ENCODE assay signal across 27 mouse cellular contexts in the genomic region with DNA sequence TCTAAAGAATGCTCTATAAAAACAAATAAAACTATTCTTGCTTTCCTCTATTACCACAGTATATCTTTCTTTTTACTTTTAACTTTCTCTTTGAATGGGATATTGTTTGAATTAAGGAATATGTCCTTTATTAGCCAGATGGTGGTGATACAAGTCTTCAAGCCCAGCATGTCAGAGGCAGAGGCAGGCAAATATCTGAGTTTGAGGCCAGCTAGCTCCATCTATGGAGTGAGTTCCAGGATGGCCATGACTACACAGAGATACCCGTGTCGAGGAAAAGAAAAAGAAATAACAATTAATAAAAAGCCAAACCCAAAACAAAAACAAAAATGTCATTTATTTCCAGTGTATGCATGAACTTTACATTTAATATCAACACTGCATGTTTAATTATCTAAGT. TPM values are rescaled to one million over a fixed set of nuclear protein-coding genes. Genes with fewer than 3 reads are reported as not detected.
A peak's percentile ranks its signal among the peaks of the same experiment; 100 is the strongest.
DNase-seq lines count a peak whose midpoint lies in the region; TF ChIP-seq lines count a peak whose summit lies in the region.
"Had no signal": no experiment of that assay in that cellular context is flagged by ENCODE, and none has a peak within 500 bp of the region (broad histone marks: within the 10 kb centered on the region; RNA-seq: fewer than 3 reads in every experiment).

No protein-coding gene starts in this region.

- peaks cover 36% of the 10 kb centered on the region for H3K79me2 ChIP-seq in myocyte (ENCODE audit: control insufficient read depth, insufficient read depth)

- no peak for TF ChIP-seq POLR2A in myocyte (IDR thresholded peaks at IDR 0.05; ENCODE audit: insufficient read length, low read depth)

- peaks cover 10% of the 10 kb centered on the region for H3K36me3 ChIP-seq in myocyte (ENCODE audit: control insufficient read depth, insufficient read depth)
- H3K36me3 ChIP-seq: G1E had no signal

- no peaks in the 10 kb centered on the region for H3K27me3 ChIP-seq in myocyte (ENCODE audit: control insufficient read depth, insufficient read depth, insufficient read length)
- H3K27me3 ChIP-seq: CH12.LX, Patski had no signal

- peak; percentile 44 for DNase-seq in 3T3-L1 (ENCODE audit: low read depth, low spot score)
- DNase-seq in 416B (ENCODE audit: low read depth), result peak; percentile 54
- peak; percentile 57 for DNase-seq in NIH3T3 (ENCODE audit: low read depth)
- no peak for DNase-seq in layer of hippocampus, postnatal 25 days (ENCODE audit: extremely low spot score in 1 of 2, low spot score in 1 of 2)
- no peak for DNase-seq in left cerebral cortex, adult 8-10 months (ENCODE audit: low spot score in 2 of 2)
- DNase-seq in heart, postnatal 4 days, result no peak
- no peak for DNase-seq in MN1 (ENCODE audit: low spot score)
- DNase-seq: adrenal gland, adult 2 months; adrenal gland, adult 8-10 months; adrenal gland, postnatal 10 days; adrenal gland, postnatal 14 days; adrenal gland, postnatal 25 days; adrenal gland, postnatal 36 days; B cell, adult 2 months; cerebellum, adult 11 months; cerebellum, adult 11-12 months; cerebellum, adult 18-20 months; cerebellum, adult 2 months; cerebellum, adult 8-10 months; cerebellum, adult 9-10 months had no signal

- no peak overlapping the region for H3ac ChIP-seq in myocyte (ENCODE audit: control insufficient read depth, insufficient read length)

- no peak overlapping the region for H3K4me3 ChIP-seq in myocyte

- H3K4me2 ChIP-seq in myocyte (ENCODE audit: low read depth), result peak overlapping the region; percentile 71

TF ChIP-seq in myocyte, 11 proteins besides CTCF, POLR2A, EP300 and RAD21:
- no peak for TF ChIP-seq MAX (IDR thresholded peaks at IDR 0.05; ENCODE audit: low read depth)
- no peak for TF ChIP-seq REST (IDR thresholded peaks at IDR 0.05; ENCODE audit: insufficient read depth, insufficient read length)
- TF ChIP-seq TCF12 (IDR thresholded peaks at IDR 0.05; ENCODE audit: insufficient read depth, poor library complexity, severe bottlenecking), result no peak
- TF ChIP-seq MYOD1 (IDR thresholded peaks at IDR 0.05; ENCODE audit: control insufficient read depth in 1 of 3, insufficient read length in 2 of 3, low read depth in 2 of 3), result no peak
- TF ChIP-seq MYOG (IDR thresholded peaks at IDR 0.05; ENCODE audit: control insufficient read depth in 1 of 3, insufficient read depth in 1 of 3, insufficient read length in 2 of 3, low read depth in 2 of 3), result no peak
- no peak for TF ChIP-seq CEBPB (IDR thresholded peaks at IDR 0.05; ENCODE audit: insufficient read depth, poor library complexity, severe bottlenecking)
- TF ChIP-seq POLR2AphosphoS2 (IDR thresholded peaks at IDR 0.05; ENCODE audit: insufficient read length, low read depth), result no peak
- no peak for TF ChIP-seq TCF3 (IDR thresholded peaks at IDR 0.05; ENCODE audit: insufficient read length, low read depth)

RNA-seq across cellular contexts. Expression of a gene that starts 2.8 kb away (rescaled TPM):
- 10.5 TPM for polyA plus RNA-seq in myocyte (2012; fragmentation: generic; extraction: Trizol)
- 10 to 100 TPM; 16.5 to 18.5 TPM for total RNA-seq in layer of hippocampus, postnatal 25 days (2021)
- 10 to 100 TPM in 1 of 4 experiments, 1 to 10 TPM in 3; 8.2 to 11.6 (median 9.0) TPM for total RNA-seq in left cerebral cortex, adult 8-10 months (2022)
- under 1 TPM; 0.29 to 0.32 TPM for total RNA-seq in heart, postnatal 4 days (2021)
- total RNA-seq: G1E, MEL had no signal
- polyA plus RNA-seq: activated CD4-positive, CD25-positive, alpha-beta regulatory T cell, adult 4 months; CD4-positive, CD25-positive, alpha-beta regulatory T cell, adult 4 months; G1E had no signal

Comparison
In these comparisons a context has a peak if more than half of its experiments do, and no peak if none do; other contexts are left out.
1. DNase-seq: peak in 3T3-L1 (single experiment), 416B (single experiment) and NIH3T3 (single experiment); none in layer of hippocampus, postnatal 25 days (0 of 2), left cerebral cortex, adult 8-10 months (0 of 2), heart, postnatal 4 days (single experiment) and MN1 (single experiment).
2. RNA of a gene that starts 2.8 kb away (total RNA-seq): 16.5 to 18.5 TPM in layer of hippocampus, postnatal 25 days and 8.2 to 11.6 TPM in left cerebral cortex, adult 8-10 months; 0.29 to 0.32 TPM in heart, postnatal 4 days; every median in the first group is over 4 times any median in the second.